Comparison of ENCODE assay signal across 18 mouse cellular contexts in genomic region chr5:65151276-65151675, GRCm38 (mm10). TPM values are rescaled to one million over a fixed set of nuclear protein-coding genes. Genes with fewer than 3 reads are reported as not detected.
"Had no signal": no experiment of that assay in that cellular context is flagged by ENCODE, and none has a peak within 500 bp of the region (broad histone marks: within the 10 kb centered on the region; RNA-seq: fewer than 3 reads in every experiment).

No protein-coding gene starts in this region.

- DNase-seq: lung, adult 18-20 months; lung, postnatal 10 days; lung, postnatal 4 days; retina, postnatal 1 day; right cerebral cortex, adult 18-20 months; right cerebral cortex, postnatal 25 days; right cerebral cortex, postnatal 4 days; spleen, adult 18-20 months; thymus, adult 2 months; thymus, postnatal 25 days; thymus, postnatal 4 days had no signal

- H3K27ac ChIP-seq: midbrain, embryonic 10.5 days; midbrain, embryonic 12.5 days; midbrain, embryonic 15.5 days; neural tube, embryonic 13.5 days; neural tube, embryonic 15.5 days had no signal

- H3K4me2 ChIP-seq: lung, embryonic 14.5 days; midbrain, embryonic 12.5 days; midbrain, embryonic 15.5 days; neural tube, embryonic 13.5 days; neural tube, embryonic 15.5 days had no signal

- H3K9ac ChIP-seq: lung, embryonic 14.5 days; midbrain, embryonic 12.5 days; midbrain, embryonic 15.5 days; neural tube, embryonic 13.5 days; neural tube, embryonic 15.5 days had no signal

- H3K9me3 ChIP-seq: midbrain, embryonic 10.5 days; midbrain, embryonic 12.5 days; midbrain, embryonic 15.5 days; neural tube, embryonic 13.5 days; neural tube, embryonic 15.5 days had no signal

- H3K4me1 ChIP-seq: midbrain, embryonic 12.5 days; midbrain, embryonic 15.5 days; neural tube, embryonic 13.5 days; neural tube, embryonic 15.5 days had no signal

- H3K27me3 ChIP-seq: midbrain, embryonic 12.5 days; midbrain, embryonic 15.5 days; neural tube, embryonic 13.5 days; neural tube, embryonic 15.5 days had no signal

- H3K4me3 ChIP-seq: midbrain, embryonic 10.5 days; midbrain, embryonic 12.5 days; midbrain, embryonic 15.5 days; myocyte; neural tube, embryonic 13.5 days; neural tube, embryonic 15.5 days had no signal

- ATAC-seq: midbrain, embryonic 15.5 days had no signal

RNA-seq across cellular contexts. Expression of gene Tmem156, which starts 59.3 kb away (rescaled TPM):
- polyA plus RNA-seq: midbrain, embryonic 10.5 days; neural tube, embryonic 13.5 days; neural tube, embryonic 15.5 days had no signal
